Mouse (Mus musculus) embryonic facial prominence, embryonic 14.5 days (tissue): ENCODE measurements at regions not wholly inside any gene's neighbourhood (a gene's known extent, or its start where the extent isn't known, plus 50 kb on each side); places are given as distances from the start of the nearest gene placed in this dataset.
A peak's percentile ranks its signal among the peaks of the same experiment; 100 is the strongest.

Experiments
- ATAC-seq: fragments of 200-750 bp; cut with Nextera tagmentation; 2 replicates; pipeline ENCODE4 v1.8.0; 2017; ENCODE audit warnings: low read depth, moderate number of reproducible peaks, moderate TSS enrichment
- DNase-seq: peaks from one replicate; pipeline ENCODE4 v3.0.0-alpha.2; 2015; ENCODE audit warnings: low spot score
- H3K27ac ChIP-seq: fragments of 300-500 bp; sonication (generic); replicated peaks from 2 replicates; pipeline ENCODE4 v1.5.1; 2014; ENCODE audit warnings: low read depth, mild to moderate bottlenecking, low read length, moderate library complexity
- H3K27me3 ChIP-seq: fragments of 300-500 bp; sonication (generic); replicated peaks from 2 replicates; pipeline ENCODE4 v1.6.1; 2014; ENCODE audit warnings: low read length; ENCODE audit not compliant: control insufficient read depth, insufficient read depth
- H3K36me3 ChIP-seq: fragments of 300-500 bp; sonication (generic); 2 replicates; pipeline ENCODE4 v1.6.1; 2014; ENCODE audit warnings: low read length, mixed read lengths; ENCODE audit not compliant: control insufficient read depth, insufficient read depth
- H3K4me1 ChIP-seq: fragments of 300-500 bp; sonication (generic); 2 replicates; pipeline ENCODE4 v1.6.1; 2014; ENCODE audit warnings: antibody characterized with exemption, low read length; ENCODE audit not compliant: control insufficient read depth, insufficient read depth
- H3K4me2 ChIP-seq: fragments of 300-500 bp; sonication (generic); 2 replicates; pipeline ENCODE4 v1.6.1; 2014; ENCODE audit warnings: low read depth, mild to moderate bottlenecking, low read length, moderate library complexity, mixed read lengths
- H3K4me3 ChIP-seq: fragments of 300-500 bp; sonication (generic); 2 replicates; pipeline ENCODE4 v1.5.1; 2014; ENCODE audit warnings: low read depth, mild to moderate bottlenecking, low read length
- H3K9ac ChIP-seq: fragments of 300-500 bp; sonication (generic); 2 replicates; pipeline ENCODE4 v1.6.1; 2014; ENCODE audit warnings: low read depth, mild to moderate bottlenecking, low read length, moderate library complexity, mixed read lengths
- H3K9me3 ChIP-seq: fragments of 300-500 bp; sonication (generic); 2 replicates; pipeline ENCODE4 v1.6.1; 2016; ENCODE audit warnings: low read length; ENCODE audit not compliant: control insufficient read depth
- WGBS: fragments of 180-500 bp; shearing (Covaris S2); extraction: QIAGEN DNeasy Blood & Tissue Kit; methylation state at CpG from one replicate; pipeline ENCODE4 v1.1.7; 2014; 5-methylcytosine and 5-hydroxymethylcytosine counted together

- Histone ChIP-seq H3K36me3 (no peaks in the 10 kb centered on the region), H3K9ac (no peak overlapping the region), H3K4me1 (no peaks in the 10 kb centered on the region), H3K4me2 (no peak overlapping the region), H3K27me3 (no peaks in the 10 kb centered on the region), H3K27ac (no peak overlapping the region), H3K9me3 (0 out of 2 replicates have a peak, but pooled peaks cover 4% of the 10 kb centered on the region), H3K4me3 (no peak overlapping the region)
- ATAC-seq = no peak
- DNase-seq = no peak
- 77% methylated on average over 4 of the region's 5 CpGs for WGBS
These were observed 174.2 kb downstream of the Mroh4 start for GRCm38 (mm10) chr15:74461935-74462334.

GRCm38 (mm10) chr15:74459345-74459975 lies 176.7 kb downstream of the Mroh4 start:
- DNase-seq (no peak), ATAC-seq (no peak)
- no peak overlapping the region for H3K27ac ChIP-seq
- no peak overlapping the region for H3K4me2 ChIP-seq
- WGBS = 76% methylated on average over 12 of the region's 12 CpGs
- H3K9me3 ChIP-seq = 0 out of 2 replicates have a peak, but pooled peaks cover 2% of the 10 kb centered on the region
- H3K36me3 ChIP-seq = no peaks in the 10 kb centered on the region
- H3K27me3 ChIP-seq = no peaks in the 10 kb centered on the region
- H3K9ac ChIP-seq = no peak overlapping the region
- H3K4me3 ChIP-seq = no peak overlapping the region
- peaks cover 16% of the 10 kb centered on the region for H3K4me1 ChIP-seq

GRCm38 (mm10) chr15:74458940-74459339 lies 177.2 kb downstream of the Mroh4 start:
- no peaks in the 10 kb centered on the region for H3K9me3 ChIP-seq
- WGBS = 79% methylated on average over 9 of the region's 9 CpGs
- no peak for ATAC-seq

GRCm38 (mm10) chr15:74457965-74458364 lies 178.2 kb downstream of the Mroh4 start:
- Histone ChIP-seq H3K9me3 (no peaks in the 10 kb centered on the region), H3K4me1 (peaks cover 16% of the 10 kb centered on the region), H3K36me3 (no peaks in the 10 kb centered on the region), H3K4me3 (no peak overlapping the region), H3K4me2 (no peak overlapping the region), H3K27me3 (no peaks in the 10 kb centered on the region), H3K27ac (no peak overlapping the region), H3K9ac (no peak overlapping the region)
- DNase-seq (no peak), ATAC-seq (no peak)
- 86% methylated on average over 3 of the region's 3 CpGs for WGBS

More at GRCm38 (mm10) chr15:74458940-74459339, 177.2 kb downstream of the Mroh4 start:
- Histone ChIP-seq H3K9ac (no peak overlapping the region), H3K27ac (no peak overlapping the region), H3K36me3 (no peaks in the 10 kb centered on the region), H3K4me2 (no peak overlapping the region), H3K27me3 (no peaks in the 10 kb centered on the region), H3K4me1 (peaks cover 16% of the 10 kb centered on the region), H3K4me3 (no peak overlapping the region)
- DNase-seq = no peak

GRCm38 (mm10) chr15:74456675-74457040 lies 179.5 kb downstream of the Mroh4 start:
- WGBS = 58% methylated on average over 6 of the region's 6 CpGs
- Histone ChIP-seq H3K36me3 (no peaks in the 10 kb centered on the region), H3K27me3 (no peaks in the 10 kb centered on the region), H3K4me1 (peaks cover 16% of the 10 kb centered on the region), H3K9ac (no peak overlapping the region), H3K4me3 (no peak overlapping the region), H3K27ac (no peak overlapping the region), H3K4me2 (no peak overlapping the region), H3K9me3 (no peaks in the 10 kb centered on the region)
- DNase-seq = peak; percentile 24
- no peak for ATAC-seq

GRCm38 (mm10) chr15:74455921-74456674 lies 180.1 kb downstream of the Mroh4 start:
- H3K4me1 ChIP-seq = peaks cover 16% of the 10 kb centered on the region
- H3K4me3 ChIP-seq = no peak overlapping the region
- ATAC-seq = peak; percentile 68
- H3K4me2 ChIP-seq = no peak overlapping the region
- peak; percentile 81 for DNase-seq
- 33% methylated on average over 11 of the region's 11 CpGs for WGBS
- no peaks in the 10 kb centered on the region for H3K9me3 ChIP-seq
- no peak overlapping the region for H3K9ac ChIP-seq
- no peaks in the 10 kb centered on the region for H3K27me3 ChIP-seq
- H3K27ac ChIP-seq = no peak overlapping the region
- no peaks in the 10 kb centered on the region for H3K36me3 ChIP-seq

- WGBS = 83% methylated on average over 3 of the region's 3 CpGs
These were observed 181.6 kb downstream of the Mroh4 start for GRCm38 (mm10) chr15:74454543-74454942.

GRCm38 (mm10) chr15:74453810-74454209 lies 182.3 kb downstream of the Mroh4 start:
- WGBS = 68% methylated on average over 6 of the region's 6 CpGs
- Histone ChIP-seq H3K27me3 (no peaks in the 10 kb centered on the region), H3K9ac (no peak overlapping the region), H3K27ac (no peak overlapping the region), H3K9me3 (no peaks in the 10 kb centered on the region), H3K4me2 (no peak overlapping the region), H3K36me3 (no peaks in the 10 kb centered on the region), H3K4me1 (peaks cover 16% of the 10 kb centered on the region), H3K4me3 (no peak overlapping the region)
- peak; percentile 44 for DNase-seq
- peak; percentile 37; the same call in 1 of the 2 replicates for ATAC-seq

More at GRCm38 (mm10) chr15:74454543-74454942, 181.6 kb downstream of the Mroh4 start:
- DNase-seq = no peak
- Histone ChIP-seq H3K4me2 (no peak overlapping the region), H3K4me3 (no peak overlapping the region), H3K36me3 (no peaks in the 10 kb centered on the region), H3K4me1 (peaks cover 16% of the 10 kb centered on the region), H3K27me3 (no peaks in the 10 kb centered on the region), H3K9ac (no peak overlapping the region), H3K27ac (no peak overlapping the region), H3K9me3 (no peaks in the 10 kb centered on the region)
- no peak for ATAC-seq
